Mouse (Mus musculus): ENCODE results near the gene St8sia4.

GRCm38 (mm10) chr1:95624376-95624775 is 43.0 kb downstream of the St8sia4 start:
- TF ChIP-seq POLR2A (IDR thresholded peaks at IDR 0.05; ENCODE audit: borderline replicate concordance, low read depth, low read length) (no peak), CTCF (IDR thresholded peaks at IDR 0.05; ENCODE audit: low read depth, low read length) (no peak)

Measured in bone marrow macrophage, adult 2 months (primary cell).